Mouse (Mus musculus) heart, embryonic 16.5 days (tissue): ENCODE data around the gene Vpreb3. TPM values are rescaled to one million over a fixed set of nuclear protein-coding genes. Genes with fewer than 3 reads are reported as not detected.
"Not testable (repeated sequence)": the region's sequence is repeated elsewhere in the genome, so short reads cannot be mapped to it uniquely, and the experiment has no call there.

Experiments used
- ATAC-seq: fragments of 200-750 bp; cut with Nextera tagmentation; replicated peaks from 2 replicates; pipeline ENCODE4 v1.8.0; 2017; ENCODE audit warnings: moderate number of reproducible peaks; ENCODE audit not compliant: insufficient read depth, low FRiP score; ENCODE audit errors: extremely low read depth
- H3K27ac ChIP-seq: fragments of 300-500 bp; sonication (generic); 2 replicates; pipeline ENCODE4 v1.5.1; 2014; ENCODE audit warnings: mild to moderate bottlenecking, low read length, control low read depth, moderate library complexity
- H3K27me3 ChIP-seq: fragments of 300-500 bp; sonication (generic); 2 replicates; pipeline ENCODE4 v1.6.1; 2014; ENCODE audit warnings: low read length, mixed read lengths; ENCODE audit not compliant: control insufficient read depth, insufficient read depth
- H3K36me3 ChIP-seq: fragments of 300-500 bp; sonication (generic); 2 replicates; pipeline ENCODE4 v1.6.1; 2014; ENCODE audit not compliant: control insufficient read depth, insufficient read depth
- H3K4me1 ChIP-seq: fragments of 300-500 bp; sonication (generic); 2 replicates; pipeline ENCODE4 v1.6.1; 2014; ENCODE audit warnings: low read length, mixed read lengths; ENCODE audit not compliant: control insufficient read depth, insufficient read depth
- H3K4me2 ChIP-seq: fragments of 300-500 bp; sonication (generic); 2 replicates; pipeline ENCODE4 v1.6.1; 2014; ENCODE audit warnings: low read depth, mild to moderate bottlenecking, control low read depth, low read length
- H3K4me3 ChIP-seq: fragments of 300-500 bp; sonication (generic); 2 replicates; pipeline ENCODE4 v1.5.1; 2014; ENCODE audit warnings: mild to moderate bottlenecking, control low read depth, low read length
- H3K9ac ChIP-seq: fragments of 300-500 bp; sonication (generic); 2 replicates; pipeline ENCODE4 v1.6.1; 2014; ENCODE audit warnings: low read length, control low read depth
- H3K9me3 ChIP-seq: fragments of 300-500 bp; sonication (generic); replicated peaks from 2 replicates; pipeline ENCODE4 v1.6.1; 2016; ENCODE audit warnings: low read length; ENCODE audit not compliant: control insufficient read depth
- WGBS: fragments of 180-500 bp; shearing (Covaris S2); extraction: QIAGEN DNeasy Blood & Tissue Kit; methylation state at CpG from one replicate; pipeline ENCODE4 v1.1.7; 2014; 5-methylcytosine and 5-hydroxymethylcytosine counted together
- polyA plus RNA-seq: library from polyadenylated mRNA; unstranded; fragments of >200 nt; fragmentation: Nextera tagmentation; extraction: Ambion mirVana; gene quantifications from 2 replicates; pipeline ENCODE4 v1.2.1, GENCODE M21; 2015

Vpreb3 gene
- polyA plus RNA-seq, 1 experiment from 2014 or later: 0.72 TPM

DNA sequence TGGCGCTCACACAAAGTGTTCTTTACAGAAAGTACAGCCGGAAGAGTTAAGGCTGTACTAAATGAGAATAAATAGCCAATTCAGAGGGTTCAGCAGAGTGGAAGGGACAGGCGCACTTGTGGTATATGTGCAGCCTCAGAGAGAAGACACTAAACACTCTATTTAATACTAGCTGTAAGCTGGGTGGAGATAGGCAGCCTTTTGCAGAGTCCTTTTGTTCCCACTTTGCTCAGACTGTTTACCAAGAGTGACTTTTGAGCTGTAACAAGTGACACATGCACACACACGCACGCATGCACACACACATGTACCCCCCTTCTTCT, 35.9 kb downstream of the Vpreb3 start:
- no peaks in the 10 kb centered on the region for H3K4me1 ChIP-seq
- H3K27me3 ChIP-seq: no peaks in the 10 kb centered on the region
- no peak overlapping the region for H3K9ac ChIP-seq
- ATAC-seq: no peak
- no peaks in the 10 kb centered on the region for H3K36me3 ChIP-seq
- no peak overlapping the region for H3K4me2 ChIP-seq
- WGBS: 84% methylated on average over 5 of the region's 5 CpGs
- H3K9me3 ChIP-seq: no peaks in the 10 kb centered on the region
- no peak overlapping the region for H3K27ac ChIP-seq
- no peak overlapping the region for H3K4me3 ChIP-seq

DNA sequence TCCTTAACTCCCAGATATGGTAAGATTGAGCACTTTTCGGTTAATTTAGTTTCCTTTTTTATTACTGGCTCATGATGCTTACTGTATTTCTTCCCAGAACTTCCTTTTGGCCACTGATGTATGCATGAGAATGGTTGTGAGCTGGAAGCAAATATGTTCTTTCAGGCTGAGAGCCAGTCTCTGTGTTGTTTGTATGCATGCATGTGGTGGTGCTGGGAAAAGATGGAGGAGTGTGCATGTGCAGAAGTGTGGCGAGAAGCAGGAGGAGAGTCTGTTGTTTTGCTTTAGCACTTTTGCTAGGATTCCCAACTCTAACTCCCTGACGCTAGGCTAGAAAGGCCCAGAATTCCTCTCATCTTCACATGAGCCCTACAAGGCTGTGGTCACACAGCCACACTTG, 36.6 kb downstream of the Vpreb3 start:
- Histone ChIP-seq H3K4me2 (no peak overlapping the region), H3K36me3 (no peaks in the 10 kb centered on the region), H3K9ac (no peak overlapping the region), H3K4me3 (no peak overlapping the region), H3K27me3 (no peaks in the 10 kb centered on the region), H3K9me3 (no peaks in the 10 kb centered on the region), H3K4me1 (no peaks in the 10 kb centered on the region), H3K27ac (no peak overlapping the region)
- 83% methylated on average over 3 of the region's 3 CpGs for WGBS
- no peak for ATAC-seq

DNA sequence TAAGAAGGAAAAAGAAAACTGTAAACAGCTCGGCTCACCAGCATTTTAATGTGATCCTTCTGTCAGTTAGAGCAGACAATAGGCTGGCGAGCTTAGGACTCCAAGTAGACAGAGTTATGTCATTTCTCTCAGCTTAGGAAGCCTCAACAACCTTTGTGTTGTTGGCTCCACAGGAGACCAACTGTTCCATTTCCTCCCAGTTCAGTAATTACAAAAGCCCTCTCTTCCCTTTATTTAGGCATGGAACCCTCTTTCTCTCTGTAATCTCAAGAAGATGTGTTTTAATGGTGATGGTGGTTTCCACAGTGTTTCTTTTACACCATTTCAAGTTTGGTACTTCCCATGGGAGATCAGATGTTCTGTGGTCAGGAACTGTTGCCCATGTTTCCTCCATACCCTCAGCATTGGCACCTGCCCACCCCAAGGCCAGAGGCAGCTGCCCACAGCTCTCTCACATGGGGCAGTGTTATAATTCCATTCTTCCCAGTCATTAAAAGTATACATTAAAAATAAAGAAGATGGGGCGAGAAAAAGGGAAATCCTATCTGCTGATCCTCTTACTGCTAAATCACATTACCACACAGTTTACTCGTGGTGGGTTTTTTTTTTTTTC, 47.7 kb downstream of the Vpreb3 start:
- Histone ChIP-seq H3K9ac (no peak overlapping the region), H3K4me2 (no peak overlapping the region), H3K4me1 (no peaks in the 10 kb centered on the region), H3K9me3 (no peaks in the 10 kb centered on the region), H3K27ac (no peak overlapping the region), H3K36me3 (no peaks in the 10 kb centered on the region), H3K27me3 (no peaks in the 10 kb centered on the region), H3K4me3 (no peak overlapping the region)
- WGBS: 75% methylated on average over 4 of the region's 4 CpGs
- no peak for ATAC-seq

DNA sequence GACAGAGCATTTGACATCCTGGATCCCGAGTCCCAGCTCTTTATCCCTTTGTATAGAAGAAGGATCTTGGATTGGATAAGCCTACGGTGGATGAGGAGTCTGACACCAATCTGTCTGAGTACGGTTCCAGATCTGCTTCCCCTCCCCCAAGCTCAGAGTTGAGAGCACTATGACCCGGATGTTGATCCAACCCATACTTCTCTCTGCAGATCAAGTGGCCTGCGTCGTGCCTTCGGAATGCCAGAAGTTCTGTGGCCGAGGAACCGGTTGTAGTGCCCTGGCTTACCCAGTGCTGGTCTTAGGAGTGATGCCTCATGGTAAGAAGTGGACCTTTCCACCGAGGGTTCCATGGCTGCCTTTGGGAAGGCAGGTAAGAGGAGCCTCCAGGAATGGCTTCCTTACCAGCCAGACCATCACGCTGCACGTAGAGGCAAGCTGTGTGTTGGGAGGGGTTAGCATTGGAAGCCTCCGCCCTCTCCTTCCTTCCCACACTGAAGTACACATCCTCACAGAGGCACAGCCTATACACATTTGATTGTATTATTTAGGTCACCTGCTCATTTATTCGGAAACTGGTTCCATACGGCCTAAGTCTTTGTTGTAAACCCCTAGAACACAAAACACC, 50.9 kb downstream of the Vpreb3 start:
- Histone ChIP-seq H3K27me3 (no peaks in the 10 kb centered on the region), H3K4me2 (no peak overlapping the region), H3K36me3 (no peaks in the 10 kb centered on the region), H3K4me3 (no peak overlapping the region), H3K9ac (no peak overlapping the region), H3K4me1 (no peaks in the 10 kb centered on the region), H3K9me3 (no peaks in the 10 kb centered on the region), H3K27ac (no peak overlapping the region)
- 80% methylated on average over 15 of the region's 15 CpGs for WGBS
- no peak for ATAC-seq

DNA sequence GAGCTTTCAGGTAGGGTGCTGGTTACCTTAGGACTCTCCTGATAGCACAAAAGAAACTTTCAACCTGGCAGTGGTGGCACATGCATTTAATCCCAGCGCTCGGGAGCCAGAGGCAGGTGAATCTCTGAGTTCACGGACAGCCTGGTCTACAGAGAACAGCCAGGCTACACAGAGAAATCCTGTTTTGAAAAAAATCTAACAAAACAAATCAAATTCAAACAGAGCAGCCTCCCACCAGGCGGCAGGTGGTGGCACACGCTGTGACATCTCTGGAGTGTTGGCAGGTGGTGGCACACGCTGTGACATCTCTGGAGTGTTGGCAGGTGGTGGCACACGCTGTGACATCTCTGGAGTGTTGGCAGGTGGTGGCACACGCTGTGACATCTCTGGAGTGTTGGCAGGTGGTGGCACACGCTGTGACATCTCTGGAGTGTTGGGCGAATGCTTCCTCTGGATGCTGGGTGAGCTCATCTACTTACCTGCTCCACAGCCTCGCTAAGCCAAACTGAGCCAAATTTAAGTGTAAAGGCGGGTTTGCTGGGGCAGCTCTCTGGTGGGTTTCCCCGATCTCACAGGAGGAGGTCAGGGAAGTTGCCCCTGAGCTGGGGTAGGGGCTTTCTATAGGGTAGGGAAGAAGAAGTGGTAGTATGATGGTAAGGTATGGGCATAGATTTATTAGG, 51.8 kb downstream of the Vpreb3 start:
- H3K4me2 ChIP-seq, H3K9ac ChIP-seq, H3K9me3 ChIP-seq, H3K27me3 ChIP-seq, H3K4me1 ChIP-seq, ATAC-seq, H3K36me3 ChIP-seq, H3K27ac ChIP-seq, H3K4me3 ChIP-seq: not testable (repeated sequence)
- WGBS: 72% methylated on average over 12 of the region's 13 CpGs

DNA sequence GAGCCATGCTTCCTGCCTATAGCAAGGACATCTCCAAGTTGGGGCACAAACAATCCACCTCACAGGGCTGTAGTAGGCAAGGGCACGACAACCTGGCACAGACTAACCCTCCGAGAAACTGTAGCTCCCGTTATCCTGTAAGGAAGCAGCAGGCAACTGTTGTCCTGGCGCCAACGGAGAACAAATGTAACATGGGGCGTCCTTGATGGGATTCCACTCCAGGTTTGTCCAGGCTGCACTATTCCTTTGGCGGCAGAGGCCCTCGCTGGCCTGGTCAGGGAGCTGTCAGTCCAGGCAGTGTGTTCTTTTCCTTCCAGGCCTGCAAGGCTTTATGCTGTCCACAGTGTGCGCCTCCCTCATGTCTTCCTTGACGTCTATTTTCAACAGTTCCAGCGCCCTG, 52.6 kb downstream of the Vpreb3 start:
- Histone ChIP-seq H3K9ac (no peak overlapping the region), H3K4me3 (no peak overlapping the region), H3K4me1 (no peaks in the 10 kb centered on the region), H3K9me3 (no peaks in the 10 kb centered on the region), H3K27me3 (no peaks in the 10 kb centered on the region), H3K36me3 (no peaks in the 10 kb centered on the region), H3K4me2 (no peak overlapping the region), H3K27ac (no peak overlapping the region)
- WGBS: 72% methylated on average over 11 of the region's 11 CpGs
- no peak for ATAC-seq

DNA sequence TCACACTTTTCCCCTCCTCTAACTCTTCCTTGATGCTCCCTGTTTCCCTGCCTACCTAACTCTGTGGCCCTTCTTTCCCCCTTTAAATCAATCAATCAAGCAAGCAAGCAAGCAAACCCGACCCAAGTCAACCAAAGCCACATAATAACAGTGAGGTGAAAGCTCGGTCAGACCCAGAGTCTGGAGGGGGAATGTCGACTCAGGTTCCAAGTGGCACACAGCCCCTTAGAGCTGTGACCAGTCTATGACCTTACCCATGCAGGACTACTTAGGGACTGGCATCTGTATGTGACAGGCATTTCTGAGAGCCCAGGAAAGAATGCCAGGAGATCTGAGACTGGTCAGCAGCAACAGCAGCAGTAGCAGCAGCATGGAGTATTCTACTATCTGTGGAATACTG, 53.5 kb downstream of the Vpreb3 start:
- Histone ChIP-seq H3K4me3 (no peak overlapping the region), H3K27me3 (no peaks in the 10 kb centered on the region), H3K9ac (no peak overlapping the region), H3K36me3 (no peaks in the 10 kb centered on the region), H3K4me1 (no peaks in the 10 kb centered on the region), H3K27ac (no peak overlapping the region), H3K4me2 (no peak overlapping the region), H3K9me3 (no peaks in the 10 kb centered on the region)
- 41% methylated on average over 3 of the region's 3 CpGs for WGBS
- no peak for ATAC-seq

Other genes starting within 250 kb of the Vpreb3 start
- 23.7 and 27.5 TPM in 2 replicates for gene Cabin1, start 178.7 kb upstream of the Vpreb3 start, polyA plus RNA-seq
- 40.8 and 42.8 TPM in 2 replicates for gene Ddt, start 169.6 kb upstream of the Vpreb3 start, polyA plus RNA-seq
- gene Gm20441, start 162.1 kb upstream of the Vpreb3 start, polyA plus RNA-seq: not detected in 2 replicates
- 5.6 and 6.2 TPM in 2 replicates for gene Gstt3, start 161.6 kb upstream of the Vpreb3 start, polyA plus RNA-seq
- gene Gstt1, start 144.5 kb upstream of the Vpreb3 start, polyA plus RNA-seq: 9.0 and 10.2 TPM in 2 replicates
- gene Gstt4, start 120.5 kb upstream of the Vpreb3 start, polyA plus RNA-seq: not detected in 2 replicates
- gene Gstt2, start 105.6 kb upstream of the Vpreb3 start, polyA plus RNA-seq: 15.5 and 16.2 TPM in 2 replicates
- 1,867 and 2,124 TPM in 2 replicates for gene Mif, start 82.8 kb upstream of the Vpreb3 start, polyA plus RNA-seq
- gene Derl3, start 49.6 kb upstream of the Vpreb3 start, polyA plus RNA-seq: 1.2 and 1.6 TPM in 2 replicates
- gene Smarcb1, start 21.4 kb upstream of the Vpreb3 start, polyA plus RNA-seq: 112 and 114 TPM in 2 replicates
- 655 and 710 TPM in 2 replicates for gene Chchd10, start 9.9 kb upstream of the Vpreb3 start, polyA plus RNA-seq
- 26.4 and 30.3 TPM in 2 replicates for gene Mmp11, start 6.6 kb upstream of the Vpreb3 start, polyA plus RNA-seq
- gene Gm867, start 2.4 kb upstream of the Vpreb3 start, polyA plus RNA-seq: 0.42 and 0.44 TPM in 2 replicates
- gene Gm5134, start 11.5 kb downstream of the Vpreb3 start, polyA plus RNA-seq: 0.05 and 0.28 TPM in 2 replicates
- gene Zfp280b, start 89.6 kb downstream of the Vpreb3 start, polyA plus RNA-seq: 11.3 and 14.5 TPM in 2 replicates
- not detected in 2 replicates for gene Slc5a4b, start 167.9 kb downstream of the Vpreb3 start, polyA plus RNA-seq
- not detected in 2 replicates for gene Slc5a4a, start 204.4 kb downstream of the Vpreb3 start, polyA plus RNA-seq